Mouse (Mus musculus) lung, embryonic 15.5 days (tissue): Measurements from ENCODE around the gene Cyp2j5. TPM values are rescaled to one million over a fixed set of nuclear protein-coding genes. Genes with fewer than 3 reads are reported as not detected.
A peak's percentile ranks its signal among the peaks of the same experiment; 100 is the strongest.

ENCODE experiments used
- ATAC-seq: fragments of 200-750 bp; cut with Nextera tagmentation; 2 replicates; pipeline ENCODE4 v1.8.0; 2017; ENCODE audit warnings: moderate number of reproducible peaks, borderline replicate concordance; ENCODE audit not compliant: low FRiP score, low TSS enrichment; ENCODE audit errors: extremely low read depth
- H3K27ac ChIP-seq: fragments of 300-500 bp; sonication (generic); 2 replicates; pipeline ENCODE4 v1.5.1; 2015; ENCODE audit warnings: moderate library complexity, mild to moderate bottlenecking, inconsistent platforms
- H3K27me3 ChIP-seq: fragments of 300-500 bp; sonication (generic); 2 replicates; pipeline ENCODE4 v1.6.1; 2015; ENCODE audit warnings: inconsistent platforms
- H3K36me3 ChIP-seq: fragments of 300-500 bp; sonication (generic); 2 replicates; pipeline ENCODE4 v1.6.1; 2015; ENCODE audit warnings: inconsistent platforms
- H3K4me1 ChIP-seq: fragments of 300-500 bp; sonication (generic); 2 replicates; pipeline ENCODE4 v1.6.1; 2015; ENCODE audit warnings: inconsistent platforms
- H3K4me2 ChIP-seq: fragments of 300-500 bp; sonication (generic); 2 replicates; pipeline ENCODE4 v1.6.1; 2015; ENCODE audit warnings: inconsistent platforms, mild to moderate bottlenecking, moderate library complexity
- H3K4me3 ChIP-seq: fragments of 300-500 bp; sonication (generic); 2 replicates; pipeline ENCODE4 v1.5.1; 2015; ENCODE audit warnings: mild to moderate bottlenecking, inconsistent platforms
- H3K9ac ChIP-seq: fragments of 300-500 bp; sonication (generic); 2 replicates; pipeline ENCODE4 v1.6.1; 2015; ENCODE audit warnings: inconsistent platforms
- H3K9me3 ChIP-seq: fragments of 300-500 bp; sonication (generic); 2 replicates; pipeline ENCODE4 v1.6.1; 2016; ENCODE audit warnings: inconsistent platforms
- WGBS: fragments of 180-500 bp; shearing (Covaris S2); methylation state at CpG from one replicate; pipeline ENCODE4 v1.1.7; 2015; 5-methylcytosine and 5-hydroxymethylcytosine counted together
- polyA plus RNA-seq: library from polyadenylated mRNA; unstranded; fragments of >200 nt; fragmentation: Nextera tagmentation; extraction: Ambion mirVana; gene quantifications from 2 replicates; pipeline ENCODE4 v1.2.1, GENCODE M21; 2015

Gene Cyp2j5
- polyA plus RNA-seq: not detected in 2 replicates

GRCm38 (mm10) chr4:96663991-96664390, at the start of gene Cyp2j5:
Cyp2j5 (minus strand) TSS chr4:96664154.
- Histone ChIP-seq H3K27ac (no peak within 1 kb of the TSS), H3K36me3 (no peaks in the 10 kb centered on the region), H3K9me3 (no peaks in the 10 kb centered on the region), H3K4me3 (no peak within 1 kb of the TSS), H3K4me1 (no peaks in the 10 kb centered on the region), H3K9ac (no peak within 1 kb of the TSS), H3K4me2 (no peak within 1 kb of the TSS), H3K27me3 (no peaks in the 10 kb centered on the region)
- 90% methylated on average over 2 of the region's 2 CpGs for WGBS
- ATAC-seq: no peak

- H3K4me2 ChIP-seq: no peak overlapping the region
- no peak overlapping the region for H3K27ac ChIP-seq
- no peaks in the 10 kb centered on the region for H3K4me1 ChIP-seq
- H3K4me3 ChIP-seq: no peak overlapping the region
- no peaks in the 10 kb centered on the region for H3K9me3 ChIP-seq
- H3K36me3 ChIP-seq: no peaks in the 10 kb centered on the region
- WGBS: 58% methylated on average over 2 of the region's 2 CpGs
- ATAC-seq: no peak
- H3K27me3 ChIP-seq: no peaks in the 10 kb centered on the region
- H3K9ac ChIP-seq: no peak overlapping the region
Measured at GRCm38 (mm10) chr4:96705281-96705951, 41.5 kb upstream of the Cyp2j5 start.

GRCm38 (mm10) chr4:96698218-96698561, 34.2 kb upstream of the Cyp2j5 start:
- Histone ChIP-seq H3K9ac (no peak overlapping the region), H3K36me3 (no peaks in the 10 kb centered on the region), H3K4me3 (no peak overlapping the region), H3K27me3 (no peaks in the 10 kb centered on the region), H3K27ac (no peak overlapping the region), H3K4me2 (no peak overlapping the region), H3K9me3 (no peaks in the 10 kb centered on the region), H3K4me1 (no peaks in the 10 kb centered on the region)
- no peak for ATAC-seq
- 58% methylated on average over 5 of the region's 5 CpGs for WGBS

- H3K27me3 ChIP-seq: no peaks in the 10 kb centered on the region
- H3K4me3 ChIP-seq: no peak overlapping the region
- no peak overlapping the region for H3K27ac ChIP-seq
- H3K4me2 ChIP-seq: no peak overlapping the region
- no peaks in the 10 kb centered on the region for H3K36me3 ChIP-seq
- 0 out of 2 replicates have a peak, but pooled peaks have one; percentile 14 for ATAC-seq
- H3K9me3 ChIP-seq: no peaks in the 10 kb centered on the region
- no peak overlapping the region for H3K9ac ChIP-seq
- no peaks in the 10 kb centered on the region for H3K4me1 ChIP-seq
- 63% methylated on average over 15 of the region's 15 CpGs for WGBS
Measured at GRCm38 (mm10) chr4:96697511-96698217, 33.7 kb upstream of the Cyp2j5 start.

- 33% methylated on average over 13 of the region's 13 CpGs for WGBS
- Histone ChIP-seq H3K27ac (no peak overlapping the region), H3K9ac (no peak overlapping the region), H3K4me2 (0 out of 2 replicates have a peak overlapping the region, but pooled peaks have one; percentile 4), H3K4me3 (no peak overlapping the region), H3K4me1 (no peaks in the 10 kb centered on the region), H3K36me3 (no peaks in the 10 kb centered on the region), H3K27me3 (no peaks in the 10 kb centered on the region), H3K9me3 (no peaks in the 10 kb centered on the region)
- ATAC-seq: peak; percentile 59; the same call in 1 of the 2 replicates
Measured at GRCm38 (mm10) chr4:96696614-96697360, 32.8 kb upstream of the Cyp2j5 start.

GRCm38 (mm10) chr4:96687358-96687803, 23.4 kb upstream of the Cyp2j5 start:
- Histone ChIP-seq H3K9me3 (no peaks in the 10 kb centered on the region), H3K36me3 (no peaks in the 10 kb centered on the region), H3K4me1 (no peaks in the 10 kb centered on the region), H3K4me2 (no peak overlapping the region), H3K4me3 (no peak overlapping the region), H3K27ac (no peak overlapping the region), H3K9ac (no peak overlapping the region), H3K27me3 (no peaks in the 10 kb centered on the region)
- WGBS: 70% methylated on average over 2 of the region's 2 CpGs
- no peak for ATAC-seq

- Histone ChIP-seq H3K27ac (no peak overlapping the region), H3K4me1 (no peaks in the 10 kb centered on the region), H3K4me3 (no peak overlapping the region), H3K36me3 (no peaks in the 10 kb centered on the region), H3K27me3 (no peaks in the 10 kb centered on the region), H3K9me3 (no peaks in the 10 kb centered on the region), H3K9ac (no peak overlapping the region), H3K4me2 (no peak overlapping the region)
- ATAC-seq: no peak
- 46% methylated on average over 2 of the region's 2 CpGs for WGBS
Measured at GRCm38 (mm10) chr4:96683474-96683873, 19.5 kb upstream of the Cyp2j5 start.

- H3K27me3 ChIP-seq: no peaks in the 10 kb centered on the region
- no peak overlapping the region for H3K27ac ChIP-seq
- H3K9me3 ChIP-seq: no peaks in the 10 kb centered on the region
- no peaks in the 10 kb centered on the region for H3K4me1 ChIP-seq
- no peak overlapping the region for H3K9ac ChIP-seq
- ATAC-seq: no peak
- no peak overlapping the region for H3K4me2 ChIP-seq
- H3K4me3 ChIP-seq: no peak overlapping the region
- no peaks in the 10 kb centered on the region for H3K36me3 ChIP-seq
Measured at GRCm38 (mm10) chr4:96680966-96681365, 17.0 kb upstream of the Cyp2j5 start.

- Histone ChIP-seq H3K4me3 (no peak overlapping the region), H3K27ac (no peak overlapping the region), H3K27me3 (no peaks in the 10 kb centered on the region), H3K4me1 (no peaks in the 10 kb centered on the region), H3K36me3 (no peaks in the 10 kb centered on the region), H3K9ac (no peak overlapping the region), H3K4me2 (no peak overlapping the region), H3K9me3 (no peaks in the 10 kb centered on the region)
- ATAC-seq: no peak
- WGBS: 36% methylated on average over 1 of the region's 1 CpGs
Measured at GRCm38 (mm10) chr4:96680233-96680632, 16.3 kb upstream of the Cyp2j5 start.

GRCm38 (mm10) chr4:96664668-96665454, 907 bp upstream of the Cyp2j5 start:
- WGBS: 78% methylated on average over 1 of the region's 1 CpGs

GRCm38 (mm10) chr4:96635455-96635854, 28.5 kb downstream of the Cyp2j5 start:
- Histone ChIP-seq H3K4me1 (no peaks in the 10 kb centered on the region), H3K27ac (no peak overlapping the region), H3K27me3 (no peaks in the 10 kb centered on the region), H3K9me3 (no peaks in the 10 kb centered on the region), H3K4me2 (no peak overlapping the region), H3K36me3 (no peaks in the 10 kb centered on the region), H3K9ac (no peak overlapping the region), H3K4me3 (no peak overlapping the region)
- WGBS: 83% methylated on average over 1 of the region's 1 CpGs
- no peak for ATAC-seq

More at GRCm38 (mm10) chr4:96664668-96665454, 907 bp upstream of the Cyp2j5 start:
- Histone ChIP-seq H3K36me3 (no peaks in the 10 kb centered on the region), H3K9ac (no peak overlapping the region), H3K4me3 (no peak overlapping the region), H3K27me3 (no peaks in the 10 kb centered on the region), H3K27ac (no peak overlapping the region), H3K9me3 (no peaks in the 10 kb centered on the region), H3K4me2 (no peak overlapping the region), H3K4me1 (no peaks in the 10 kb centered on the region)
- ATAC-seq: no peak
